Mouse (Mus musculus) E14TG2a.4 (cell line): ENCODE results near the gene Ell.

Experiments
- CTCF ChIP-seq: conservative IDR thresholded peaks from 2 replicates; pipeline ENCODE4 v1.5.1; 2014; ENCODE audit warnings: low read length
- NANOG ChIP-seq: IDR thresholded peaks from 2 replicates; pipeline ENCODE4 v1.6.1; 2014; ENCODE audit warnings: borderline replicate concordance, low read length, mixed read lengths
- POU5F1 ChIP-seq: IDR thresholded peaks from 2 replicates; pipeline ENCODE4 v1.6.1; 2014; ENCODE audit warnings: low read length, borderline replicate concordance

GRCm38 (mm10) chr8:70501820-70502529 is 37.3 kb upstream of the Ell start:
- TF ChIP-seq CTCF (no peak), POU5F1 (no peak), NANOG (no peak)
